Mouse (Mus musculus) forebrain, embryonic 14.5 days (tissue): Measurements from ENCODE around the gene Sox6. TPM values are rescaled to one million over a fixed set of nuclear protein-coding genes. Genes with fewer than 3 reads are reported as not detected.
A peak's percentile ranks its signal among the peaks of the same experiment; 100 is the strongest.

ENCODE experiments used
- ATAC-seq: fragments of 200-750 bp; cut with Nextera tagmentation; 2 replicates; pipeline ENCODE4 v1.8.0; 2017; ENCODE audit warnings: mild to moderate bottlenecking, moderate library complexity
- DNase-seq: peaks from one replicate; pipeline ENCODE4 v3.0.0-alpha.2; 2015; ENCODE audit warnings: low spot score
- H3K27ac ChIP-seq: fragments of 300-500 bp; sonication (generic); 2 replicates; pipeline ENCODE4 v1.5.1; 2014; ENCODE audit warnings: low read depth, mild to moderate bottlenecking, control low read depth, low read length, moderate library complexity
- H3K27me3 ChIP-seq: fragments of 300-500 bp; sonication (generic); replicated peaks from 2 replicates; pipeline ENCODE4 v1.6.1; 2014; ENCODE audit warnings: low read length, control low read depth, mixed read lengths; ENCODE audit not compliant: control insufficient read depth, insufficient read depth
- H3K36me3 ChIP-seq: fragments of 300-500 bp; sonication (generic); 2 replicates; pipeline ENCODE4 v1.6.1; 2014; ENCODE audit warnings: low read length, control low read depth; ENCODE audit not compliant: control insufficient read depth, insufficient read depth
- H3K4me1 ChIP-seq: fragments of 300-500 bp; sonication (generic); 2 replicates; pipeline ENCODE4 v1.6.1; 2014; ENCODE audit warnings: antibody characterized with exemption, low read length, control low read depth; ENCODE audit not compliant: control insufficient read depth, insufficient read depth
- H3K4me2 ChIP-seq: fragments of 300-500 bp; sonication (generic); 2 replicates; pipeline ENCODE4 v1.6.1; 2014; ENCODE audit warnings: mild to moderate bottlenecking, control low read depth, low read length
- H3K4me3 ChIP-seq: fragments of 300-500 bp; sonication (generic); 2 replicates; pipeline ENCODE4 v1.5.1; 2014; ENCODE audit warnings: low read depth, low read length, control low read depth
- H3K9ac ChIP-seq: fragments of 300-500 bp; sonication (generic); 2 replicates; pipeline ENCODE4 v1.6.1; 2014; ENCODE audit warnings: mild to moderate bottlenecking, low read length, control low read depth, moderate library complexity
- H3K9me3 ChIP-seq: fragments of 300-500 bp; sonication (generic); replicated peaks from 2 replicates; pipeline ENCODE4 v1.6.1; 2016; ENCODE audit warnings: low read length, control low read depth, mixed read lengths; ENCODE audit not compliant: control insufficient read depth
- WGBS: fragments of 180-500 bp; shearing (Covaris S2); extraction: QIAGEN DNeasy Blood & Tissue Kit; methylation state at CpG from one replicate; pipeline ENCODE4 v1.1.7; 2014; 5-methylcytosine and 5-hydroxymethylcytosine counted together
- polyA plus RNA-seq: library from polyadenylated mRNA; unstranded; fragments of >200 nt; fragmentation: Nextera tagmentation; extraction: Ambion mirVana; gene quantifications from 2 replicates; pipeline ENCODE4 v1.2.1, GENCODE M21; 2014

The Sox6 gene
- polyA plus RNA-seq, 1 experiment from 2014 or later: 78.4 TPM

DNA sequence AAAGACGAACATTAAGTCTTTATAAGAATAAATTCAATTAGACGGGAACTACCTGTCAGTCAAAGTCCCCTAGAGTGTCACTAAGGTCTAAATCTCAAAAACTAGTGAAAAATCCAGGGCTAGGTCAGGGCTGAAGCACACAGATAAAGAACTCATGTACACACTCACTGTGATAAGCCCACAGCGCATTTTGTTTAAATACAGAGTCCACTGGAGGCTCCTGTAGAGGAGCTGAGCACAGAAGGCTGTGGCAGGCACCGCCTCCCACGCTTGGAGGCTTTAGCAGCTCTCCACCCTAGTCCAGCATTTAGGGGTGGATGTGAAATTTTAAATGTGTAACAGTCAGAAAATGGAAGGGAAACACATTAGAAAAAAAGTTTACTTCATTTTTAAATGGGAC lies 262.3 kb downstream of the Sox6 start:
- Histone ChIP-seq H3K4me3 (no peak overlapping the region), H3K4me2 (no peak overlapping the region), H3K27ac (no peak overlapping the region), H3K9me3 (no peaks in the 10 kb centered on the region), H3K27me3 (no peaks in the 10 kb centered on the region), H3K9ac (no peak overlapping the region), H3K4me1 (peaks cover 5% of the 10 kb centered on the region), H3K36me3 (0 out of 2 replicates have a peak, but pooled peaks cover 3% of the 10 kb centered on the region)
- WGBS: 28% methylated on average over 5 of the region's 5 CpGs
- ATAC-seq: no peak
- no peak for DNase-seq

DNA sequence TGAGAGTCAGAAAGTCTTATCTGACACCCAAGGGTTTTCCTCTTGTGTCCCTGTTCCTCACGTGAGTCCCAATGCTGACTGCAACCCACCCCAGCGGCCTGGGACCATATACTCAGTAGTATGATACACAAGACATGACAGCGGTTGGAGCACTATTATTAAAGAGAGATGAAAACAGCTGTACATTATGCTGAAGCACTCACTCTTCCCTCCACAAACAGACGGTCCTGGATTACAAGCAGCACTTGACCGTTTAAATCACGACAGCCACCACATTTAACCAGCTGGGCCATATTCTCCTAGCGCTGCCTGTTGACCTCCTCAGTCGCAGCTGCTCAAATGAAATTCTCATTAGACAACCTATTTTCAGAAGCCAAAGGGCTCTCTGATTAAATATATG lies 272.3 kb downstream of the Sox6 start:
- 84% methylated on average over 8 of the region's 8 CpGs for WGBS
- no peak overlapping the region for H3K4me2 ChIP-seq
- no peak overlapping the region for H3K4me3 ChIP-seq
- no peaks in the 10 kb centered on the region for H3K36me3 ChIP-seq
- no peak overlapping the region for H3K27ac ChIP-seq
- no peaks in the 10 kb centered on the region for H3K4me1 ChIP-seq
- no peak for DNase-seq
- H3K9me3 ChIP-seq: no peaks in the 10 kb centered on the region
- H3K27me3 ChIP-seq: no peaks in the 10 kb centered on the region
- no peak for ATAC-seq
- H3K9ac ChIP-seq: no peak overlapping the region

DNA sequence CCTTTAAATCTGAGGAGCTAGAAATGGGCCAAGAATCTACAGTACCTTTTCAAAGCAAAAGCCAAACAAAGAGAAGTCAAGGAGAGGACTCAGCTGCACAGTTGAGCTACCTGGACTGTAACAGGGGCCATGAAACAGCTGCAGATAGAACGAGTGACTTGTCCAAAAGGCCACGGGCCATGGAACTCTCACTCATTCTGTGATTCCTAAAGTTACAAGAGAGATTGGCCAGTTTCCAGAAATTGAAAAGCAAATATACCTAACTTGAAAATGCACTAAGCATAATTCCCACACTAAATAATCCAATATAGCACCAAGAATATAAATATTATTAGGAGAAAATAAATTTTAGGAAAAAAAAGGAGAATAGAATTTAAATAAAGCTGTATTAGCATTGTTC lies 274.7 kb downstream of the Sox6 start:
- H3K9ac ChIP-seq: no peak overlapping the region
- DNase-seq (no peak), ATAC-seq (no peak)
- no peaks in the 10 kb centered on the region for H3K27me3 ChIP-seq
- no peaks in the 10 kb centered on the region for H3K36me3 ChIP-seq
- no peaks in the 10 kb centered on the region for H3K4me1 ChIP-seq
- WGBS: 62% methylated on average over 2 of the region's 2 CpGs
- H3K27ac ChIP-seq: no peak overlapping the region
- H3K4me2 ChIP-seq: no peak overlapping the region
- no peaks in the 10 kb centered on the region for H3K9me3 ChIP-seq
- H3K4me3 ChIP-seq: no peak overlapping the region

DNA sequence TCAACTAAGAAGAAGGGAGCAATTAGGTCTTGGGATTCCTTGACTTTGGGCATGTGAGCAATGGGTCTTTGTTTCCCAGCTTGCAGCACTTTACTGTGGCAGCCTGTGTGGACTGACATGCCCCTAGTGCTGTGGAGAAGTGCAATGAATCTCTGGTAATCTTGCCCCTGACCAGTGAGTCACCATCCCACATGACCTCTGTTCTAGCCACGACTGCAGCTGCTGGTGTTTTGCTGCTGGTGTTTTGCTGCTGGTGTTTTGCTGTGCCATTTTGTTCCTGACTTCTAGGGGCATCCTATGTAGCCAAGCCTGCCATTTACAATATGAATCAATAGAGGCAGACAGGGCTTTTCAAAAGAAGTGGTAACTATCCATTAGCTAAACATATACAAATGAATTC lies 280.4 kb downstream of the Sox6 start:
- no peak overlapping the region for H3K4me3 ChIP-seq
- H3K27ac ChIP-seq: no peak overlapping the region
- DNase-seq (no peak), ATAC-seq (no peak)
- 59% methylated on average over 1 of the region's 1 CpGs for WGBS
- H3K36me3 ChIP-seq: no peaks in the 10 kb centered on the region
- H3K4me1 ChIP-seq: peaks cover 6% of the 10 kb centered on the region; the same call in 1 of the 2 replicates
- no peaks in the 10 kb centered on the region for H3K27me3 ChIP-seq
- H3K4me2 ChIP-seq: no peak overlapping the region
- no peaks in the 10 kb centered on the region for H3K9me3 ChIP-seq
- no peak overlapping the region for H3K9ac ChIP-seq

DNA sequence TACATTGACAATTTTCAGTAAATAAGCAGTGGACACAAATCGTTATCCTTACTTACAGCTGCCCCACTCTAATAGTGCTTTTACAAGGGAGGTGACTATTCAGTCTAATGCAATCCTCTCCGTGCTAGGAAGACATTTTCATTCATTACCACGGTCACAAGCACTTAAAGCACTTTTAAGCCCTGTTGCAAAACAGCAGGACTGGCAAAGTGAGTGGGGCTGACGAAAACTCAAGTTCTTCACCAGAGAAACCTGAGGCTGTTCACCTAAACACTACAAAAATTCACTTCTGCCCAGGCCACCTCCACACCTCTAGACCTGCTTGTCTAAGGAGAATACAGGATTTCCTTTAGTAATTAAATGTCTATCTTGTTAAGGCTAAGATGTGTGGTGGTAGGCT lies 283.3 kb downstream of the Sox6 start:
- ATAC-seq (no peak), DNase-seq (no peak)
- Histone ChIP-seq H3K27ac (no peak overlapping the region), H3K4me2 (no peak overlapping the region), H3K9ac (no peak overlapping the region), H3K9me3 (no peaks in the 10 kb centered on the region), H3K27me3 (no peaks in the 10 kb centered on the region), H3K36me3 (no peaks in the 10 kb centered on the region), H3K4me3 (no peak overlapping the region), H3K4me1 (peaks cover 30% of the 10 kb centered on the region)
- WGBS: 21% methylated on average over 4 of the region's 4 CpGs

DNA sequence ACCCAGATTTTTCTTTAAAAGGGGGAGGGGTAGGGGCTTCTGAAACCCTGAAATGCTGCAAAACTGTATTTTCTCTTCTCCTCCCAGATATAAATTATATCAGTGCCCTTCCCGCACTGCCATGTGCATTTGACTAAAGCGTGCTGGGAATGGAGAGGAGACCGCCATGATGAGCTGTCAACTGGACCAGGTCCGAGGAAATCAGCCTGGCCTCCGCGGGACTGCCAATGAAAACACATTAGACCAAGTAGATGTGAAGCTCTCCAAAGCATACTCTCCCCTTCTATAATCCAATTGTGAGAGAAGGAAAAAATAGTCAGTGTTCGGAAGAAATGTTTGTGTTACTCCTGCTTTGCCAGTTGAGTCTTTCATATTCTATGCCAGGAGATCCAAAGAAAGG lies 284.4 kb downstream of the Sox6 start:
- Histone ChIP-seq H3K27me3 (no peaks in the 10 kb centered on the region), H3K36me3 (no peaks in the 10 kb centered on the region), H3K4me2 (no peak overlapping the region), H3K4me3 (no peak overlapping the region), H3K9ac (no peak overlapping the region), H3K9me3 (no peaks in the 10 kb centered on the region), H3K27ac (no peak overlapping the region), H3K4me1 (peaks cover 33% of the 10 kb centered on the region)
- WGBS: 74% methylated on average over 7 of the region's 7 CpGs
- DNase-seq (no peak), ATAC-seq (no peak)

DNA sequence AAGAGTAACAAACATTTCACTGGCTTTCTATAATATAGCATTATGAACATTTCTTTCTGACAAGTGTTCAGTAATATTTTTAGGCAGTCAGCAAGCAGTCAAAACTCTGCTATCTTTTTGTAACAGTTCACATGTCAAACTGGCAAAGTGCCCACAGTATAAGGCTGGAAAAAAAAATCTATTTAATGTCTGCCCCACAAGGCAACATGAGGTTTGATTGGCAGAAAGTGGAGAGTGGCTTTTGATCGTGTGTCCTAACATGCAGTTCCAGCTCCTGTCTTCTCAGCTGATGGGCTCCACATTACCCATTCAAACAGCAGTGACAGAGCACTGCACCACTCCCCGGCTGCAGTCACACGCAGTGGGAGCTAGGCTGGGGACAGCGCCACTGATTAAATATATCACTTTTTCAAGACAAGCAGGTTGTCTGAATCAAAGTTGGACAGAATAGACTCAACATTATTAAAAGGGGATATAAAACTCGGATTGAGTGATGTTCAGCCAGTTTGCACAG lies 286.4 kb downstream of the Sox6 start:
- 4% methylated on average over 5 of the region's 5 CpGs for WGBS
- Histone ChIP-seq H3K9me3 (no peaks in the 10 kb centered on the region), H3K27ac (no peak overlapping the region), H3K27me3 (no peaks in the 10 kb centered on the region), H3K4me1 (peaks cover 39% of the 10 kb centered on the region), H3K4me3 (no peak overlapping the region), H3K36me3 (no peaks in the 10 kb centered on the region), H3K4me2 (peak overlapping the region; percentile 26), H3K9ac (0 out of 2 replicates have a peak overlapping the region, but pooled peaks have one; percentile 10)
- peak; percentile 73 for DNase-seq
- peak; percentile 75 for ATAC-seq

DNA sequence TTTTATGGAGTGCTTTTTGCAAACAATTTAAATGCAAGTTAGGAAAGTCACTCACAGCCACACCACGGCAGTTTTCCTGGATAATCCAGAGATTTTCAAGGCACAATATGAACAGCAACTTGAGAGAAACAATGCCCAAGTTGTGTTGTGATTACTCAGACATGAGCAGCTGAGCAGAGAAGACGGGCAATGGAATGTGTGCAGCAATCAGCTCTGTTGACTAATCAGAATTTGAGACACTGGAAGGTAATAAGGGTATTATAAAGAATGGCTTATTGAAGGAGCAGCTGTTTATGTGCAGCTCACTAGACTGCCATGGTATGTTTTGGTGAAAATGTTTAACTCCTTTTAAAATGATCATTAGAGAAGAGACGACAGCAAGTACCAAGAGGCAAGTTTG lies 287.5 kb downstream of the Sox6 start:
- H3K9ac ChIP-seq: no peak overlapping the region
- H3K4me1 ChIP-seq: peaks cover 39% of the 10 kb centered on the region
- 2% methylated on average over 3 of the region's 3 CpGs for WGBS
- H3K36me3 ChIP-seq: no peaks in the 10 kb centered on the region
- DNase-seq (peak; percentile 41), ATAC-seq (no peak)
- no peak overlapping the region for H3K4me3 ChIP-seq
- no peak overlapping the region for H3K4me2 ChIP-seq
- H3K9me3 ChIP-seq: no peaks in the 10 kb centered on the region
- H3K27ac ChIP-seq: peak overlapping the region; percentile 55; the same call in 1 of the 2 replicates
- H3K27me3 ChIP-seq: no peaks in the 10 kb centered on the region

DNA sequence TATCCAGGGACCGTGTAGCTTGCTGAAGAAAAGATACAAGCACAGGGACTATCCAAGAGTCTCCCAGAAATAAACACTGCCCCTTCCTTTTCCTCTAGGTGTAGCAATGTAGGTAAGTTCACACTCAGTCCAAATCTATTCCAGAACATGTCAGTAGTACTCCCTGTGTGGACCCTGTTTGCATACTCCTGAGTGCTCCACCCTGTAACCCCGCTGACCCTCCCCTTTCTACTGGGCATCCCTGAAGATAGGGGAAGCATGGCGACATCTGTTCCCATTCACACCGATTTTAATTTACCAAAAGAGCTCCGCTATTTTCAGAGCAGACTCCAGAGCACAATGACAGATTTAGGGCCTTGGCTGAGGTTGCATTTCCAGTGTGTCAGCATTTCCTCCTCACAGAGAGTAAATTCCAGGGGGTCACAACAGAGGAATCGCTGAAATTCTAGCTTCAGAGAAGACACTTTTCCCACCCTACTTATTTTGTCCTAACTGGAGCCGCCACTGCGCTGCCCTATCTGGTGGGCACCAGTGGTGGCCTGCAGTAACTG lies 288.2 kb downstream of the Sox6 start:
- Histone ChIP-seq H3K36me3 (no peaks in the 10 kb centered on the region), H3K4me2 (no peak overlapping the region), H3K27ac (peak overlapping the region; percentile 44), H3K27me3 (no peaks in the 10 kb centered on the region), H3K4me1 (peaks cover 40% of the 10 kb centered on the region), H3K4me3 (no peak overlapping the region), H3K9ac (no peak overlapping the region), H3K9me3 (no peaks in the 10 kb centered on the region)
- peak; percentile 36 for DNase-seq
- WGBS: 40% methylated on average over 8 of the region's 8 CpGs
- no peak for ATAC-seq
